Mouse (Mus musculus) MN1 (cell line): Measurements from ENCODE around the gene Ube4b.

Source experiments
- DNase-seq: peaks from one replicate; pipeline ENCODE4 v3.0.0-alpha.2; 2016; ENCODE audit warnings: low spot score

The Ube4b gene

GRCm38 (mm10) chr4:149394292-149394691 lies 32.3 kb downstream of the Ube4b start:
- no peak for DNase-seq

GRCm38 (mm10) chr4:149393311-149393995 lies 33.1 kb downstream of the Ube4b start:
- DNase-seq, result no peak

- DNase-seq, result no peak
These were observed 34.2 kb downstream of the Ube4b start for GRCm38 (mm10) chr4:149392359-149392758.

- DNase-seq, result no peak
These were observed 45.5 kb downstream of the Ube4b start for GRCm38 (mm10) chr4:149381001-149381400.

GRCm38 (mm10) chr4:149379881-149380280 lies 46.7 kb downstream of the Ube4b start:
- DNase-seq, result no peak

GRCm38 (mm10) chr4:149378819-149379218 lies 47.7 kb downstream of the Ube4b start:
- DNase-seq, result no peak

GRCm38 (mm10) chr4:149376034-149376433 lies 50.5 kb downstream of the Ube4b start:
- DNase-seq, result no peak

GRCm38 (mm10) chr4:149374662-149375061 lies 51.9 kb downstream of the Ube4b start:
- DNase-seq, result no peak

GRCm38 (mm10) chr4:149373927-149374326 lies 52.6 kb downstream of the Ube4b start:
- DNase-seq, result peak; percentile 48

GRCm38 (mm10) chr4:149373431-149373830 lies 53.1 kb downstream of the Ube4b start:
- DNase-seq, result peak; percentile 30

GRCm38 (mm10) chr4:149365702-149366370 lies 60.7 kb downstream of the Ube4b start:
- no peak for DNase-seq

- peak; percentile 31 for DNase-seq
These were observed 61.7 kb downstream of the Ube4b start for GRCm38 (mm10) chr4:149364896-149365295.

GRCm38 (mm10) chr4:149361051-149361450 lies 65.5 kb downstream of the Ube4b start:
- no peak for DNase-seq

GRCm38 (mm10) chr4:149360647-149361046 lies 65.9 kb downstream of the Ube4b start:
- DNase-seq, result no peak

GRCm38 (mm10) chr4:149357982-149358381 lies 68.6 kb downstream of the Ube4b start:
- DNase-seq, result no peak

GRCm38 (mm10) chr4:149354671-149355070 lies 71.9 kb downstream of the Ube4b start:
- DNase-seq, result no peak

- peak; percentile 35 for DNase-seq
These were observed 74.9 kb downstream of the Ube4b start for GRCm38 (mm10) chr4:149351596-149352150.

GRCm38 (mm10) chr4:149348963-149349362 lies 77.6 kb downstream of the Ube4b start:
- no peak for DNase-seq

- DNase-seq, result no peak
These were observed 80.7 kb downstream of the Ube4b start for GRCm38 (mm10) chr4:149345873-149346272.

- no peak for DNase-seq
These were observed 82.2 kb downstream of the Ube4b start for GRCm38 (mm10) chr4:149344311-149344710.

- DNase-seq, result no peak
These were observed 85.9 kb downstream of the Ube4b start for GRCm38 (mm10) chr4:149340680-149341079.

- no peak for DNase-seq
These were observed 86.9 kb downstream of the Ube4b start for GRCm38 (mm10) chr4:149339426-149340214.

- DNase-seq, result no peak
These were observed 88.4 kb downstream of the Ube4b start for GRCm38 (mm10) chr4:149338137-149338536.
